Mouse (Mus musculus) adrenal gland, postnatal 10 days (tissue): ENCODE measurements around the gene 4930558C23Rik. TPM values are rescaled to one million over a fixed set of nuclear protein-coding genes. Genes with fewer than 3 reads are reported as not detected.
"Not testable (repeated sequence)": the region's sequence is repeated elsewhere in the genome, so short reads cannot be mapped to it uniquely, and the experiment has no call there.

Experiments used
- DNase-seq: peaks from one replicate; pipeline ENCODE4 v3.0.0; 2021; ENCODE audit warnings: mixed read lengths
- long read RNA-seq, 2 experiments: library from polyadenylated mRNA; stranded (forward); transcript quantifications; one replicate each; pipeline ENCODE4 v2.0.0; 2021
- total RNA-seq, 2 experiments: library from RNA; stranded (reverse); gene quantifications; 2 replicates each; pipeline ENCODE4 v1.2.3; 2021

The 4930558C23Rik gene
- not detected for total RNA-seq
- long read RNA-seq, experiment 1, result 0 reads
- long read RNA-seq, experiment 2, result 0 reads

- DNase-seq, result no peak
Observed at GRCm38 (mm10) chr3:95402741-95403140, at the start of gene 4930558C23Rik. Gene 4930558C23Rik (minus strand): TSS chr3:95402841.

GRCm38 (mm10) chr3:95450915-95451314 lies 48.3 kb upstream of the 4930558C23Rik start:
- DNase-seq, result no peak

GRCm38 (mm10) chr3:95450408-95450807 lies 47.8 kb upstream of the 4930558C23Rik start:
- peak; percentile 56 for DNase-seq

GRCm38 (mm10) chr3:95445311-95445710 lies 42.7 kb upstream of the 4930558C23Rik start:
- no peak for DNase-seq

GRCm38 (mm10) chr3:95442406-95443117 lies 39.9 kb upstream of the 4930558C23Rik start:
- no peak for DNase-seq

GRCm38 (mm10) chr3:95439670-95440069 lies 37.0 kb upstream of the 4930558C23Rik start:
- no peak for DNase-seq

- DNase-seq, result not testable (repeated sequence)
Observed at GRCm38 (mm10) chr3:95438636-95439035, 36.0 kb upstream of the 4930558C23Rik start.

GRCm38 (mm10) chr3:95435561-95435960 lies 32.9 kb upstream of the 4930558C23Rik start:
- no peak for DNase-seq

GRCm38 (mm10) chr3:95434983-95435370 lies 32.3 kb upstream of the 4930558C23Rik start:
- DNase-seq, result peak; percentile 16

- DNase-seq, result peak; percentile 93
Observed at GRCm38 (mm10) chr3:95434136-95434982, 31.7 kb upstream of the 4930558C23Rik start, which contains the start of gene Arnt. Gene Arnt (plus strand): TSS chr3:95434388.

- no peak for DNase-seq
Observed at GRCm38 (mm10) chr3:95433301-95433915, 30.8 kb upstream of the 4930558C23Rik start.

- not testable (repeated sequence) for DNase-seq
Observed at GRCm38 (mm10) chr3:95428423-95428822, 25.8 kb upstream of the 4930558C23Rik start.

GRCm38 (mm10) chr3:95427891-95428238 lies 25.2 kb upstream of the 4930558C23Rik start:
- peak; percentile 19 for DNase-seq

GRCm38 (mm10) chr3:95427117-95427890 lies 24.7 kb upstream of the 4930558C23Rik start:
- DNase-seq, result not testable (repeated sequence)

GRCm38 (mm10) chr3:95426476-95426875 lies 23.8 kb upstream of the 4930558C23Rik start:
- DNase-seq, result not testable (repeated sequence)

GRCm38 (mm10) chr3:95417866-95418265 lies 15.2 kb upstream of the 4930558C23Rik start:
- DNase-seq, result no peak

- no peak for DNase-seq
Observed at GRCm38 (mm10) chr3:95412268-95412667, 9.6 kb upstream of the 4930558C23Rik start.

- DNase-seq, result no peak
Observed at GRCm38 (mm10) chr3:95408852-95409251, 6.2 kb upstream of the 4930558C23Rik start.

- no peak for DNase-seq
Observed at GRCm38 (mm10) chr3:95407728-95408127, 5.1 kb upstream of the 4930558C23Rik start.

GRCm38 (mm10) chr3:95394385-95394784 lies 8.3 kb downstream of the 4930558C23Rik start:
- peak; percentile 15 for DNase-seq

GRCm38 (mm10) chr3:95385401-95386075 lies 17.1 kb downstream of the 4930558C23Rik start:
- DNase-seq, result no peak
